Mouse (Mus musculus) midbrain, embryonic 10.5 days (tissue): ENCODE measurements around the gene Hbb-bs. TPM values are rescaled to one million over a fixed set of nuclear protein-coding genes. Genes with fewer than 3 reads are reported as not detected.
A peak's percentile ranks its signal among the peaks of the same experiment; 100 is the strongest.
"Not testable (repeated sequence)": the region's sequence is repeated elsewhere in the genome, so short reads cannot be mapped to it uniquely, and the experiment has no call there.

Experiments used
- DNase-seq: peaks from one replicate; pipeline ENCODE4 v3.0.0-alpha.2; 2017; ENCODE audit warnings: low spot score
- H3K27ac ChIP-seq: fragments of 300-500 bp; sonication (generic); replicated peaks from 2 replicates; pipeline ENCODE4 v1.5.1; 2016; ENCODE audit warnings: mild to moderate bottlenecking
- H3K27me3 ChIP-seq: fragments of 300-500 bp; sonication (generic); 2 replicates; pipeline ENCODE4 v1.6.1; 2016; ENCODE audit warnings: low read depth, mild to moderate bottlenecking; ENCODE audit not compliant: poor library complexity, severe bottlenecking
- H3K36me3 ChIP-seq: fragments of 300-500 bp; sonication (generic); 2 replicates; pipeline ENCODE4 v1.6.1; 2016; ENCODE audit warnings: mild to moderate bottlenecking, moderate library complexity
- H3K4me1 ChIP-seq: fragments of 300-500 bp; sonication (generic); 2 replicates; pipeline ENCODE4 v1.6.1; 2016
- H3K4me3 ChIP-seq: fragments of 300-500 bp; sonication (generic); 2 replicates; pipeline ENCODE4 v1.5.1; 2016; ENCODE audit warnings: mild to moderate bottlenecking, moderate library complexity
- H3K9me3 ChIP-seq: fragments of 300-500 bp; sonication (generic); replicated peaks from 2 replicates; pipeline ENCODE4 v1.6.1; 2016; ENCODE audit warnings: mild to moderate bottlenecking
- WGBS: fragments of 180-500 bp; shearing (Covaris S2); methylation state at CpG from one replicate; pipeline ENCODE4 v1.1.7; 2016; 5-methylcytosine and 5-hydroxymethylcytosine counted together
- polyA plus RNA-seq: library from polyadenylated mRNA; unstranded; fragments of >200 nt; fragmentation: Nextera tagmentation; extraction: Ambion mirVana; gene quantifications from 2 replicates; pipeline ENCODE4 v1.2.1, GENCODE M21; 2016

Gene Hbb-bs
- polyA plus RNA-seq, 1 experiment from 2014 or later: 74.3 TPM

DNA sequence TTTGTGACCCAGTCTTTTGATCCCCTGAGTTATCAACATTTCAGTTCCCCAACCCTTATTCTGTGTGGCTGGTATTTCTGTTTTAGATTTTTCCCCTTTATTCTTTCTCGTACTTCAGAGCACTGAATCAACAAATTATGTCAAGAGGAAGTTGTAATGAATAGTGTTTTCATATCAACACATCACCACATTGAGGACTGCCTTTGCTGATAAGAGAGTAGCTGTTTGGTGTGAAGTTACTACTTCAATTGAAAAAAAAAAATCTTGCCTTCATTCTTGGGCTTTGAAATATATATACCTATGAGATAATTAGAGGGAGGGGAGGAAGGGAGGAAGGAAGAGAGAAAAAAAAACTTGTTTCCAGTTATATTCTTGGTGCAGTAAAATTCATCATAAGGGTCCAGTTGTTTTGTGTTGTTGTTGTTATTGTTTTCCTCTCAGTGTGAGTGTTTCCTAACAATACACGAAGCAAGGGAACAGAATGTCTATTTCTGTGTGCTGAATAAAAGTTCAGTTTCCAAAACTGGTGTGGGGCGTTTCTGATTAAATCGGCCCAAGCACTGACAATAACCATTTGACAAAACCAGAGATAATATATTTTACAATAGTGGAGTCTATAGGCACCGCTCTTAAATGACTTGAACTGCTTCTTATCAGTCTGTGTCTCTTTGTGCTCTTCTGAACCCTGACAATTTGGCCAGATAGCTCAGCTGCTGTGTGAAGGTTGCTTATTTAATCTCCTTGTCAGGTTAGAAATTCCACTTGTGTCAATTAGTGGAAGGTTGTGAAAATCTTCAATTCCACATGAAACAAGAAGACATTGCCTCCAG is 18.7 kb downstream of the Hbb-bs start:
- Histone ChIP-seq H3K4me1 (no peaks in the 10 kb centered on the region), H3K27ac (no peak overlapping the region), H3K27me3 (no peaks in the 10 kb centered on the region), H3K36me3 (no peaks in the 10 kb centered on the region), H3K4me3 (no peak overlapping the region), H3K9me3 (no peaks in the 10 kb centered on the region)
- DNase-seq: no peak
- WGBS: 76% methylated on average over 5 of the region's 5 CpGs

DNA sequence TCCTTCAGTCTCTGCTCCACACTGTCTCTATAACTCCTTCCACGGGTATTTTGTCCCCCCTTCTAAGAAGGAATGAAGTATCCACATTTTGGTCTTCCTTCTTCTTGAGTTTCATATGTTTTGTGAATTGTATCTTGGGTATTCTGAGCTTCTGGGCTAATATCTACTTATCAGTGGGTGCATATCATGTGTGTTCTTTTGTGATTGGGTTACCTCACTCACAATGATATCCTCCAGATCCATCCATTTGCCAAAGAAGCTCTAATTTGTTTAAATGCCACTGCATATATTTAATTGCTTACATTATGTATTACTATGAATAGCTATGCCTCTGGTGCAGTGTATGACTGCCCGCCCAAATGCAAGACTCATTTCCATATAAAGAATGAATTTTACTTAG is 19.8 kb downstream of the Hbb-bs start:
- DNase-seq, H3K27me3 ChIP-seq, H3K36me3 ChIP-seq, H3K4me1 ChIP-seq, H3K4me3 ChIP-seq, H3K27ac ChIP-seq, H3K9me3 ChIP-seq: not testable (repeated sequence)
- WGBS: 75% methylated on average over 2 of the region's 2 CpGs

DNA sequence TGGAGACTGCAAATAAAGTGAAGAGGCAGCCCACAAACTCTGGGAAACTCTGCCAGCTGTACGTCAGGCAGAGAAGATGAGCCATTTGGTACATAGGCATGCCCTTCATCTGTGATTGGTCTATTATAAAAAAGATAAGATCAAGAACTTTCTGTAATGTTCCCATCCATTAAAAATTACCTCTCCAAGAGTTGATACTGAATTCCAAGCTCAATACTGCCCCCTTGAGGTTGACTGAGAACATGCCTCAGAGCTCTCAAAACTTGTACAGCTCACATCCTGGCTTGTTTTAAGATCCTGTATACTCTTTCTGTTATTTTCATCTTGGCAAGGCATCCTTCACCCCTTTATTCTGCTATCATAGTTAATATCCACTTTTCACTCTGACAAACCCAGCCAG is 21.0 kb downstream of the Hbb-bs start:
- DNase-seq: peak; percentile 13
- Histone ChIP-seq H3K4me1 (no peaks in the 10 kb centered on the region), H3K4me3 (no peak overlapping the region), H3K27ac (no peak overlapping the region), H3K27me3 (no peaks in the 10 kb centered on the region), H3K9me3 (no peaks in the 10 kb centered on the region), H3K36me3 (no peaks in the 10 kb centered on the region)
- WGBS: 76% methylated on average over 1 of the region's 1 CpGs

DNA sequence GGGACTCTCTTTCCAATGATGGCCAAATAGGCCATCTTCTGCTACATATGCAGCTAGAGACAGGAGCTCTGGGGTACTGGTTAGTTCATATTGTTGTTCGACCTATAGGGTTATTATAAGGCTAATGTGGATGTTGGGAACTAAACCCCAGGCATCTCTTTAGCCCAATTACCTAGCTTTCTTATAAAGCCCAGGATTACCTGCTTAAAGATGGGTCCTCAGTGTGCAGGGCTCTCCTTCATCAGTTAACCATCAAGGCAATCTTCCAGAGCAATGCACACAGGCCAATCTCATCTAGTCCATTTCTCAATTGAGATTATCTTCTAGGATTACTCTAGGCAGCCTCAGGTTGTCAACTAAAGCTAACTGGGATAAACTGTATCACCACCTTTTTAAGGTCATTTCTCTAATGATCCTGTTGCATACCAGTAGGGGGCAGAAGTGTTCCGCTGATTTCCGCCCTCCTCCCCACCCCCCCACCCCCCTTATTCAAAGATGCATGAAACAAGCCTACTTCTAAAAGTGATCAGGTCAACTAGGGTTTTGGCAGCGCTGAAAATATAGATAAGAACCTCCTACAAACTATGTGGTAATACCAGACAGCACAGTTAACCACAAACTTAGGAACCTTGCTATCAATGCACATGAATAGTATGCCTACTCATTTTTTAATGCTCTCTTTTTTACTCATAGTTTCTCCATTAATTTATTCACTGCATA is 35.1 kb downstream of the Hbb-bs start:
- H3K9me3 ChIP-seq: no peaks in the 10 kb centered on the region
- no peaks in the 10 kb centered on the region for H3K27me3 ChIP-seq
- no peak for DNase-seq
- no peak overlapping the region for H3K4me3 ChIP-seq
- WGBS: 35% methylated on average over 4 of the region's 4 CpGs
- H3K4me1 ChIP-seq: no peaks in the 10 kb centered on the region
- H3K27ac ChIP-seq: no peak overlapping the region
- no peaks in the 10 kb centered on the region for H3K36me3 ChIP-seq

DNA sequence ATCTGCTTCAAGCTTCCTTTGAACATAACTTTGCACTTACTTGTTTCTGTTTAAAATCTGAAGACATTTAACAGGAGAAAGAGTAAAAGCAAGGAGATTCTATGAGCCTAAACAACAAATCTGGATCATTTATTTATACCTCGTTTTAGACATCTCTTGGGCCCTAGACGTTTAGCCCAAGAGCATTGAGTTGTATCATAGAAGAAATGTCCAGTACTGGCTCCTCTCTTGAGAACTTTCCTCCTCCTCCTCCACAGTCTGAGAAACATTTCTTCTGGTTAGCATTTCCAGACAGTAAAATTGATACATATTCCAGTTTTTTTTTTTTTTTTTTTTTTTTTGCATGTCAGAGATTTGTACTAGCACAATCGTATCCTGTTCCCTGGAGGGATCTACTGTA is 36.2 kb downstream of the Hbb-bs start, which contains the start of gene Olfr67:
Gene Olfr67, minus strand, starts transcription at position 101 of the 400 bp plus-strand sequence.
- DNase-seq: no peak
- H3K27me3 ChIP-seq: no peaks in the 10 kb centered on the region
- no peaks in the 10 kb centered on the region for H3K4me1 ChIP-seq
- H3K4me3 ChIP-seq: no peak within 1 kb of the TSS
- no peaks in the 10 kb centered on the region for H3K9me3 ChIP-seq
- H3K27ac ChIP-seq: no peak within 1 kb of the TSS
- no peaks in the 10 kb centered on the region for H3K36me3 ChIP-seq
- 92% methylated on average over 3 of the region's 3 CpGs for WGBS

DNA sequence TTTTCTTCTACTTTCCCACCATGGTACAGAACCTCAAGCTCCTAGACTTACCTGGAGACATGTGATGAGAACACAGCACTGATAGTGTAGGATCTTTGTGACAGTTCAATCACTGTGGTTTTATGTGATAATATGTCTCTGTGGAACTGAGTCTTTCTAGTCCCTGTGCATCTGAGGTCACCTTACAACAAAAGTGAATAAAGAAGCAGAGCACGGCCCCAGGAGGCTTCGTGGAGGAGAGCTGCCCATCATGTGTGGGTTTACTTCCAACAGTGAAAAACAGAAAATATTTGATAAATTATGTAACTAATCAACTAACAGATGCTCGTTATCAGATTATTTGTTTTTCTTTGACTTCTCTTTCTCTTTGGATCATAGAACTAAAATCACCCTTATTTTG is 48.3 kb downstream of the Hbb-bs start, which contains the start of gene Olfr68:
Gene Olfr68, minus strand, starts transcription at position 101 of the 400 bp plus-strand sequence.
- no peaks in the 10 kb centered on the region for H3K27me3 ChIP-seq
- no peaks in the 10 kb centered on the region for H3K36me3 ChIP-seq
- 85% methylated on average over 3 of the region's 3 CpGs for WGBS
- H3K27ac ChIP-seq: no peak within 1 kb of the TSS
- DNase-seq: no peak
- no peaks in the 10 kb centered on the region for H3K9me3 ChIP-seq
- no peak within 1 kb of the TSS for H3K4me3 ChIP-seq
- no peaks in the 10 kb centered on the region for H3K4me1 ChIP-seq

DNA sequence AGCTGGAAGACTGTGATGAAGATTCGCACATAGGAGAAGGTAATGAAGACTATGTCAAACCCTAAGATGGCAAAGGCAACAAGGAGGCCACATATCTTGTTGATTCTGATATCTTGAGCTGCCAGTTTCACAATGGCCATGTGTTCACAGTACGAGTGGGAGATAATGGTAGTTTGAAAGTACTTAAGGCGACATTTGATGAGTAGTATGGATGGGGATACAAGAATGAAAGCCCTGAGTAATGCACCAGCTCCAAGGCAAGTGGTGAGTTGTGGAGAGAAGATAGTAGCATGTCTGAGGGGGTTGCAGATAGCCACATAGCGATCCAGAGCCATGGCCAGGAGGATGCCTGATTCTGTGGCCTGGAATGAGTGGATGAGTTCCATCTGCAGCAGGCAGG is 50.2 kb downstream of the Hbb-bs start:
- H3K4me1 ChIP-seq, H3K27me3 ChIP-seq, H3K36me3 ChIP-seq, DNase-seq, H3K9me3 ChIP-seq, H3K4me3 ChIP-seq, H3K27ac ChIP-seq: not testable (repeated sequence)
- WGBS: 93% methylated on average over 4 of the region's 4 CpGs

Other genes with a start within 250 kb of the Hbb-bs start
- not detected in 2 replicates for gene Olfr618, start 238.0 kb downstream of the Hbb-bs start, polyA plus RNA-seq
- gene Olfr619, start 227.5 kb downstream of the Hbb-bs start, polyA plus RNA-seq: not detected in 2 replicates
- gene Olfr620, start 215.6 kb downstream of the Hbb-bs start, polyA plus RNA-seq: not detected in 2 replicates
- gene Olfr622, start 185.4 kb downstream of the Hbb-bs start, polyA plus RNA-seq: not detected in 2 replicates
- gene Olfr623, start 164.4 kb downstream of the Hbb-bs start, polyA plus RNA-seq: not detected in 2 replicates
- 0.02 TPM in 2 replicates for gene Olfr624, start 156.9 kb downstream of the Hbb-bs start, polyA plus RNA-seq
- not detected in 2 replicates for gene Olfr625-ps1, start 145.4 kb downstream of the Hbb-bs start, polyA plus RNA-seq
- gene Olfr243, start 113.4 kb downstream of the Hbb-bs start, polyA plus RNA-seq: not detected in 2 replicates
- gene Olfr628, start 97.7 kb downstream of the Hbb-bs start, polyA plus RNA-seq: not detected in 2 replicates
- not detected in 2 replicates for gene Olfr629, start 83.2 kb downstream of the Hbb-bs start, polyA plus RNA-seq
- not detected in 2 replicates for gene Olfr630, start 70.8 kb downstream of the Hbb-bs start, polyA plus RNA-seq
- gene Olfr69, start 56.5 kb downstream of the Hbb-bs start, polyA plus RNA-seq: not detected in 2 replicates
- not detected in 2 replicates for gene Olfr68, start 48.4 kb downstream of the Hbb-bs start, polyA plus RNA-seq
- gene Olfr67, start 36.3 kb downstream of the Hbb-bs start, polyA plus RNA-seq: not detected in 2 replicates
- 191 and 345 TPM in 2 replicates for gene Hbb-bt, start 14.1 kb downstream of the Hbb-bs start, polyA plus RNA-seq
- 0.23 TPM in 1 of 2 replicates, not detected in the other for gene Hbb-bh2, start 12.4 kb upstream of the Hbb-bs start, polyA plus RNA-seq
- 3,029 and 4,275 TPM in 2 replicates for gene Hbb-bh1, start 15.1 kb upstream of the Hbb-bs start, polyA plus RNA-seq
- gene Hbb-y, start 25.1 kb upstream of the Hbb-bs start, polyA plus RNA-seq: 7,838 and 8,555 TPM in 2 replicates
- gene Olfr66, start 58.2 kb upstream of the Hbb-bs start, polyA plus RNA-seq: not detected in 2 replicates
- gene Olfr64, start 66.4 kb upstream of the Hbb-bs start, polyA plus RNA-seq: not detected in 2 replicates
- not detected in 2 replicates for gene Olfr65, start 75.4 kb upstream of the Hbb-bs start, polyA plus RNA-seq
- not detected in 2 replicates for gene Olfr631, start 100.7 kb upstream of the Hbb-bs start, polyA plus RNA-seq
- gene Olfr632, start 106.3 kb upstream of the Hbb-bs start, polyA plus RNA-seq: not detected in 2 replicates
- not detected in 2 replicates for gene Olfr633, start 116.3 kb upstream of the Hbb-bs start, polyA plus RNA-seq
- gene Olfr635, start 143.1 kb upstream of the Hbb-bs start, polyA plus RNA-seq: 0.01 and 0.04 TPM in 2 replicates
- gene Olfr638, start 170.7 kb upstream of the Hbb-bs start, polyA plus RNA-seq: not detected in 2 replicates
- gene Olfr639, start 189.2 kb upstream of the Hbb-bs start, polyA plus RNA-seq: not detected in 2 replicates
- gene Olfr640, start 197.5 kb upstream of the Hbb-bs start, polyA plus RNA-seq: not detected in 2 replicates
- gene Olfr641, start 207.3 kb upstream of the Hbb-bs start, polyA plus RNA-seq: not detected in 2 replicates
- not detected in 2 replicates for gene Olfr642, start 224.6 kb upstream of the Hbb-bs start, polyA plus RNA-seq
- not detected in 2 replicates for gene 4930516K23Rik, start 233.3 kb upstream of the Hbb-bs start, polyA plus RNA-seq
- not detected in 2 replicates for gene Olfr644, start 243.8 kb upstream of the Hbb-bs start, polyA plus RNA-seq